Mouse (Mus musculus) hindbrain, embryonic 15.5 days (tissue): ENCODE measurements at regions not wholly inside any gene's neighbourhood (a gene's known extent, or its start where the extent isn't known, plus 50 kb on each side); places are given as distances from the start of the nearest gene placed in this dataset.

Source experiments
- ATAC-seq: fragments of 200-750 bp; cut with Nextera tagmentation; 2 replicates; pipeline ENCODE4 v1.8.0; 2017; ENCODE audit warnings: low read depth, moderate number of reproducible peaks, moderate TSS enrichment; ENCODE audit not compliant: low FRiP score
- H3K27ac ChIP-seq: fragments of 300-500 bp; sonication (generic); replicated peaks from 2 replicates; pipeline ENCODE4 v1.5.1; 2015; ENCODE audit warnings: mild to moderate bottlenecking, inconsistent platforms
- H3K27me3 ChIP-seq: fragments of 300-500 bp; sonication (generic); 2 replicates; pipeline ENCODE4 v1.6.1; 2015; ENCODE audit warnings: control low read depth, inconsistent platforms
- H3K36me3 ChIP-seq: fragments of 300-500 bp; sonication (generic); 2 replicates; pipeline ENCODE4 v1.6.1; 2015; ENCODE audit warnings: control low read depth, inconsistent platforms
- H3K4me1 ChIP-seq: fragments of 300-500 bp; sonication (generic); replicated peaks from 2 replicates; pipeline ENCODE4 v1.6.1; 2015; ENCODE audit warnings: control low read depth, inconsistent platforms
- H3K4me2 ChIP-seq: fragments of 300-500 bp; sonication (generic); 2 replicates; pipeline ENCODE4 v1.6.1; 2015; ENCODE audit warnings: moderate library complexity, mild to moderate bottlenecking, inconsistent platforms
- H3K4me3 ChIP-seq: fragments of 300-500 bp; sonication (generic); 2 replicates; pipeline ENCODE4 v1.5.1; 2015; ENCODE audit warnings: mild to moderate bottlenecking, inconsistent platforms
- H3K9ac ChIP-seq: fragments of 300-500 bp; sonication (generic); 2 replicates; pipeline ENCODE4 v1.6.1; 2015; ENCODE audit warnings: inconsistent platforms
- H3K9me3 ChIP-seq: fragments of 300-500 bp; sonication (generic); 2 replicates; pipeline ENCODE4 v1.6.1; 2016; ENCODE audit warnings: control low read depth, inconsistent platforms
- WGBS: fragments of 180-500 bp; shearing (Covaris S2); methylation state at CpG from one replicate; pipeline ENCODE4 v1.1.7; 2015; 5-methylcytosine and 5-hydroxymethylcytosine counted together

GRCm38 (mm10) chr7:145029622-145030021 is 89.9 kb upstream of the Ccnd1 start:
- Histone ChIP-seq H3K9ac (no peak overlapping the region), H3K4me1 (peaks cover 11% of the 10 kb centered on the region), H3K27me3 (0 out of 2 replicates have a peak, but pooled peaks cover 6% of the 10 kb centered on the region), H3K27ac (no peak overlapping the region), H3K4me3 (no peak overlapping the region), H3K4me2 (no peak overlapping the region), H3K36me3 (no peaks in the 10 kb centered on the region), H3K9me3 (no peaks in the 10 kb centered on the region)
- no peak for ATAC-seq
- 88% methylated on average over 4 of the region's 4 CpGs for WGBS

- Histone ChIP-seq H3K27ac (no peak overlapping the region), H3K4me1 (peaks cover 11% of the 10 kb centered on the region), H3K9me3 (no peaks in the 10 kb centered on the region), H3K9ac (no peak overlapping the region), H3K4me2 (no peak overlapping the region), H3K4me3 (no peak overlapping the region), H3K36me3 (no peaks in the 10 kb centered on the region), H3K27me3 (0 out of 2 replicates have a peak, but pooled peaks cover 6% of the 10 kb centered on the region)
- WGBS = 39% methylated on average over 4 of the region's 4 CpGs
- ATAC-seq = no peak
These were observed 89.4 kb upstream of the Ccnd1 start for GRCm38 (mm10) chr7:145029124-145029523.

- no peak overlapping the region for H3K4me3 ChIP-seq
- H3K9ac ChIP-seq = no peak overlapping the region
- H3K27ac ChIP-seq = no peak overlapping the region
- WGBS = 71% methylated on average over 4 of the region's 4 CpGs
- no peak overlapping the region for H3K4me2 ChIP-seq
- H3K4me1 ChIP-seq = peaks cover 11% of the 10 kb centered on the region
- no peaks in the 10 kb centered on the region for H3K36me3 ChIP-seq
- ATAC-seq = no peak
- H3K27me3 ChIP-seq = 0 out of 2 replicates have a peak, but pooled peaks cover 6% of the 10 kb centered on the region
- H3K9me3 ChIP-seq = no peaks in the 10 kb centered on the region
These were observed 87.3 kb upstream of the Ccnd1 start for GRCm38 (mm10) chr7:145027061-145027460.

- Histone ChIP-seq H3K27me3 (0 out of 2 replicates have a peak, but pooled peaks cover 6% of the 10 kb centered on the region), H3K4me1 (peaks cover 7% of the 10 kb centered on the region), H3K4me3 (no peak overlapping the region), H3K4me2 (no peak overlapping the region), H3K36me3 (no peaks in the 10 kb centered on the region), H3K9ac (no peak overlapping the region), H3K9me3 (no peaks in the 10 kb centered on the region), H3K27ac (no peak overlapping the region)
- no peak for ATAC-seq
- 88% methylated on average over 5 of the region's 5 CpGs for WGBS
These were observed 86.2 kb upstream of the Ccnd1 start for GRCm38 (mm10) chr7:145026014-145026285.

GRCm38 (mm10) chr7:145025186-145026013 is 85.7 kb upstream of the Ccnd1 start:
- H3K9me3 ChIP-seq = no peaks in the 10 kb centered on the region
- ATAC-seq = peak; percentile 30; the same call in 1 of the 2 replicates
- peaks cover 3% of the 10 kb centered on the region for H3K4me1 ChIP-seq
- 69% methylated on average over 6 of the region's 6 CpGs for WGBS
- H3K36me3 ChIP-seq = no peaks in the 10 kb centered on the region
- H3K9ac ChIP-seq = no peak overlapping the region
- H3K27ac ChIP-seq = no peak overlapping the region
- H3K27me3 ChIP-seq = 0 out of 2 replicates have a peak, but pooled peaks cover 6% of the 10 kb centered on the region
- no peak overlapping the region for H3K4me2 ChIP-seq
- no peak overlapping the region for H3K4me3 ChIP-seq

GRCm38 (mm10) chr7:145024651-145025050 is 84.9 kb upstream of the Ccnd1 start:
- Histone ChIP-seq H3K9me3 (no peaks in the 10 kb centered on the region), H3K4me3 (no peak overlapping the region), H3K27me3 (0 out of 2 replicates have a peak, but pooled peaks cover under 1% of the 10 kb centered on the region), H3K9ac (no peak overlapping the region), H3K4me2 (no peak overlapping the region), H3K4me1 (no peaks in the 10 kb centered on the region), H3K36me3 (no peaks in the 10 kb centered on the region), H3K27ac (no peak overlapping the region)
- ATAC-seq = no peak
- WGBS = 97% methylated on average over 2 of the region's 2 CpGs

GRCm38 (mm10) chr7:145019137-145019536 is 79.4 kb upstream of the Ccnd1 start:
- H3K4me2 ChIP-seq = no peak overlapping the region
- no peak overlapping the region for H3K27ac ChIP-seq
- WGBS = 62% methylated on average over 2 of the region's 2 CpGs
- H3K36me3 ChIP-seq = no peaks in the 10 kb centered on the region
- H3K9me3 ChIP-seq = no peaks in the 10 kb centered on the region
- no peak for ATAC-seq
- peaks cover 7% of the 10 kb centered on the region; the same call in 1 of the 2 replicates for H3K4me1 ChIP-seq
- no peak overlapping the region for H3K4me3 ChIP-seq
- H3K27me3 ChIP-seq = no peaks in the 10 kb centered on the region
- H3K9ac ChIP-seq = no peak overlapping the region

GRCm38 (mm10) chr7:145018149-145018548 is 78.4 kb upstream of the Ccnd1 start:
- Histone ChIP-seq H3K27me3 (no peaks in the 10 kb centered on the region), H3K4me2 (no peak overlapping the region), H3K4me1 (peaks cover 7% of the 10 kb centered on the region; the same call in 1 of the 2 replicates), H3K36me3 (no peaks in the 10 kb centered on the region), H3K9ac (no peak overlapping the region), H3K9me3 (no peaks in the 10 kb centered on the region), H3K27ac (no peak overlapping the region), H3K4me3 (no peak overlapping the region)
- no peak for ATAC-seq
- WGBS = 93% methylated on average over 3 of the region's 3 CpGs

- H3K36me3 ChIP-seq = no peaks in the 10 kb centered on the region
- H3K9ac ChIP-seq = no peak overlapping the region
- WGBS = 18% methylated on average over 22 of the region's 22 CpGs
- no peaks in the 10 kb centered on the region for H3K27me3 ChIP-seq
- no peaks in the 10 kb centered on the region for H3K9me3 ChIP-seq
- no peak overlapping the region for H3K27ac ChIP-seq
- ATAC-seq = no peak
- H3K4me1 ChIP-seq = peaks cover 7% of the 10 kb centered on the region; the same call in 1 of the 2 replicates
- H3K4me3 ChIP-seq = no peak overlapping the region
- H3K4me2 ChIP-seq = no peak overlapping the region
These were observed 75.8 kb upstream of the Ccnd1 start for GRCm38 (mm10) chr7:145015463-145016085.

GRCm38 (mm10) chr7:145010757-145011156 is 71.0 kb upstream of the Ccnd1 start:
- Histone ChIP-seq H3K4me3 (no peak overlapping the region), H3K4me1 (peaks cover 5% of the 10 kb centered on the region; the same call in 1 of the 2 replicates), H3K4me2 (no peak overlapping the region), H3K9ac (no peak overlapping the region), H3K27me3 (no peaks in the 10 kb centered on the region), H3K27ac (no peak overlapping the region), H3K9me3 (no peaks in the 10 kb centered on the region), H3K36me3 (no peaks in the 10 kb centered on the region)
- WGBS = 45% methylated on average over 4 of the region's 4 CpGs
- no peak for ATAC-seq

- H3K36me3 ChIP-seq = no peaks in the 10 kb centered on the region
- no peaks in the 10 kb centered on the region for H3K9me3 ChIP-seq
- H3K27me3 ChIP-seq = no peaks in the 10 kb centered on the region
- no peaks in the 10 kb centered on the region for H3K4me1 ChIP-seq
- 57% methylated on average over 3 of the region's 3 CpGs for WGBS
- H3K4me3 ChIP-seq = no peak overlapping the region
- H3K4me2 ChIP-seq = no peak overlapping the region
- ATAC-seq = no peak
- no peak overlapping the region for H3K9ac ChIP-seq
- H3K27ac ChIP-seq = no peak overlapping the region
These were observed 70.3 kb upstream of the Ccnd1 start for GRCm38 (mm10) chr7:145010004-145010403.

- Histone ChIP-seq H3K4me1 (no peaks in the 10 kb centered on the region), H3K9me3 (no peaks in the 10 kb centered on the region), H3K4me2 (no peak overlapping the region), H3K27me3 (no peaks in the 10 kb centered on the region), H3K4me3 (no peak overlapping the region), H3K27ac (no peak overlapping the region), H3K36me3 (no peaks in the 10 kb centered on the region), H3K9ac (no peak overlapping the region)
- 77% methylated on average over 7 of the region's 7 CpGs for WGBS
- ATAC-seq = no peak
These were observed 69.1 kb upstream of the Ccnd1 start for GRCm38 (mm10) chr7:145008662-145009333.
